Mouse (Mus musculus): Measurements from ENCODE around the gene Rgs12. TPM values are rescaled to one million over a fixed set of nuclear protein-coding genes. Genes with fewer than 3 reads are reported as not detected.

Rgs12 gene
- polyA plus RNA-seq, 1 experiment = 161 TPM

DNA sequence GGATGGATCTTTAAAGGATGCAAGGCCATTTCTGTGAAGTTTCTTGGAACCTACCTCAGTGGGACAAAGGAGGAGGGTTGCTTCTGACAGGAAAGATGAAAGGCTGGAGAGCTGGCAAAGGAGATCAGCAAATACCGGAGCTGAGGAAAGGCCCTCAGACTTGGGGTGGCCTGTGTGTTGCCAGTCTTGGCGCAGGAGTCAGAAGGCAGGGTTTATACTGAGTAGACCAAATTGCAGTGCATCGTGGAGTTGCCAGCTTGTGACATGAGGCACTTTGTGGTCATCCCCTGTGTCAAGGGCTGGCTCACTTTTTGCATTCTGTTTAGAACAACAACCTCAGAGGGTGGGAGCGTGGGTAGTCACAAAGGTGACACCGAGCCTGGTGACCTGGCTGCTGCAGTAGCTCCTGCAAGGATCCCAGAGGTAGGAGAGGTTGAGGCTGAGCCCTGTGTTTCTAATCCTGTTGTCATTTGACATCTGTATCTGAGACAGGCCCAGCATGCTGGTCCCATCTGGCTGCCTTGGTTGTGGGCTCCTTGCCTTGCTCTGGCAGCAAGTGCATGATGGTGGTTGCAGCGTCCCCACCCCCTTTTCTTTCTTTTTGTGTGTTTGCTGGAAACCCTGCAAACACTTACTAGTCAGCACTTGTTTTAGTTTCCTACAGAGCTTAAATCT lies 1.4 kb downstream of the Rgs12 start:
- peak overlapping the region; percentile 19 for H3K4me3 ChIP-seq (replicated peaks; ENCODE audit: extremely low read depth, low read depth, low read length)
- WGBS = 41% methylated on average over 6 of the region's 6 CpGs
- no peak for DNase-seq
- TF ChIP-seq POLR2A (IDR thresholded peaks at IDR 0.05; ENCODE audit: borderline replicate concordance, extremely low read depth, low read depth, low read length) (0 out of 2 replicates have a peak, but pooled peaks have one; percentile 10), CTCF (IDR thresholded peaks at IDR 0.05; ENCODE audit: insufficient read depth, low read length) (no peak)
- H3K4me1 ChIP-seq (ENCODE audit: control insufficient read depth, insufficient read depth, low read length) = peaks cover 6% of the 10 kb centered on the region

DNA sequence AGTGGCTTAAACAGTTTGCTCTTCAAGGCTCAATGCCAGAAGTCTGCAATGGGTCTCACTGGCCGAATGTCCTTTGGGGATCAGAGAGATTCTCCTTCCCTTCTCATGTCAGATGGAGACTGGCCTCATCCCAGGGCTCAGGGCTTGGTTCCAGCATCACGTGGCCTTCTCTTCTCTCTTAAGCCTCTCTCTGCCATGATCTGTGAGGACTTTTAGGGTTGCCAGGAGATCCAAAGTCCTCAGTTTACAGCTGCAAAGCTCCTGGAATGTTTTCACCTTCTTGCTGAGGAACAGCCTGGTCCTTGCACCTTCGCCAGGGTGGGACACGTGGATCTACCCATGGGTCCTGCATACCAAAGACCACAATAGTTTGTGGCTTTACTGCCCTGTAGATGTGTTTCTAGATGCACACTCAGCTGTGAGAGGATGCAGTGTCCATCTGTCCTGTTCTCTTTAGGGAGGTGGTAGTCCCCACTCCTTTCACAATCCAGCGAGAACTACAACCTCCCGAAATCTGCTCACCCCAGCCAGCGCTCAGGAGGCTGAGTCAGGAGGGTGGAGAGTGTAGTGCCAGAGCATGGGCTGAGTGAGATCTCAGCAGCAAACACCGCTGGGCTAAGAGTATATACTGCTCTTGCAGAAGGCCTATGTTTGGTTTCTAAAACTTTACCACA lies 2.1 kb downstream of the Rgs12 start:
- TF ChIP-seq POLR2A (IDR thresholded peaks at IDR 0.05; ENCODE audit: borderline replicate concordance, extremely low read depth, low read depth, low read length) (no peak), CTCF (IDR thresholded peaks at IDR 0.05; ENCODE audit: insufficient read depth, low read length) (no peak)
- DNase-seq = no peak
- Histone ChIP-seq H3K4me1 (ENCODE audit: control insufficient read depth, insufficient read depth, low read length) (peaks cover 6% of the 10 kb centered on the region), H3K4me3 (replicated peaks; ENCODE audit: extremely low read depth, low read depth, low read length) (no peak overlapping the region)
- WGBS = 77% methylated on average over 8 of the region's 8 CpGs

DNA sequence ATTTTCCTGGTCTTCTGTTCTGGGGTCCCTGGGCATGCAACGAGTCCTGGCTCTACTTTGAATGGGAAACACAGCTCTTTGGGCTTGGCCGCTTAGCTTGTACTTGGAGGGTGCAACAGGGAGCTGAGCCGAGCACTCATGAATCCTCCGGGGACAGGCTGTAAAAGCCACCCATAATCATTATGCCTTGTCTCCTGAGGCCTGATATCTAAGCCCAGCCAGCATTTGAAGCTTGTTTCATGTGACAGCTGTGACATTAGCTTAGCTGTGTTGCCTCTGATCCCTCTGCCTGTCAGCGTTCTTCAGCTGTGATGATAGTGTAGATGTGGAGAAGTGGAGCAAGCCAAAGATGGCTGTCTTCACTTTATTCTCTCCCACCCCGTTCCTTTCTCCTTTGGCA lies 5.3 kb downstream of the Rgs12 start:
- Histone ChIP-seq H3K4me3 (replicated peaks; ENCODE audit: extremely low read depth, low read depth, low read length) (no peak overlapping the region), H3K4me1 (ENCODE audit: control insufficient read depth, insufficient read depth, low read length) (peaks cover 13% of the 10 kb centered on the region)
- WGBS = 69% methylated on average over 6 of the region's 6 CpGs
- no peak for DNase-seq
- TF ChIP-seq CTCF (IDR thresholded peaks at IDR 0.05; ENCODE audit: insufficient read depth, low read length) (no peak), POLR2A (IDR thresholded peaks at IDR 0.05; ENCODE audit: borderline replicate concordance, extremely low read depth, low read depth, low read length) (no peak)

GRCm38 (mm10) chr5:34955630-34956029 lies 6.4 kb downstream of the Rgs12 start:
- 33% methylated on average over 5 of the region's 5 CpGs for WGBS
- Histone ChIP-seq H3K4me3 (replicated peaks; ENCODE audit: extremely low read depth, low read depth, low read length) (no peak overlapping the region), H3K4me1 (ENCODE audit: control insufficient read depth, insufficient read depth, low read length) (peaks cover 13% of the 10 kb centered on the region)
- no peak for DNase-seq
- TF ChIP-seq CTCF (IDR thresholded peaks at IDR 0.05; ENCODE audit: insufficient read depth, low read length) (no peak), POLR2A (IDR thresholded peaks at IDR 0.05; ENCODE audit: borderline replicate concordance, extremely low read depth, low read depth, low read length) (no peak)

- WGBS = 62% methylated on average over 7 of the region's 7 CpGs
- H3K4me1 ChIP-seq (ENCODE audit: control insufficient read depth, insufficient read depth, low read length) = peaks cover 14% of the 10 kb centered on the region
- no peak overlapping the region for H3K4me3 ChIP-seq (replicated peaks; ENCODE audit: extremely low read depth, low read depth, low read length)
- no peak for DNase-seq
- TF ChIP-seq CTCF (IDR thresholded peaks at IDR 0.05; ENCODE audit: insufficient read depth, low read length) (no peak), POLR2A (IDR thresholded peaks at IDR 0.05; ENCODE audit: borderline replicate concordance, extremely low read depth, low read depth, low read length) (no peak)
Measured at GRCm38 (mm10) chr5:34956151-34956550, 6.9 kb downstream of the Rgs12 start.

GRCm38 (mm10) chr5:34957015-34957414 lies 7.8 kb downstream of the Rgs12 start:
- Histone ChIP-seq H3K4me1 (ENCODE audit: control insufficient read depth, insufficient read depth, low read length) (peaks cover 10% of the 10 kb centered on the region), H3K4me3 (replicated peaks; ENCODE audit: extremely low read depth, low read depth, low read length) (no peak overlapping the region)
- no peak for DNase-seq
- 32% methylated on average over 2 of the region's 2 CpGs for WGBS
- TF ChIP-seq CTCF (IDR thresholded peaks at IDR 0.05; ENCODE audit: insufficient read depth, low read length) (no peak), POLR2A (IDR thresholded peaks at IDR 0.05; ENCODE audit: borderline replicate concordance, extremely low read depth, low read depth, low read length) (0 out of 2 replicates have a peak, but pooled peaks have one; percentile 12)

DNA sequence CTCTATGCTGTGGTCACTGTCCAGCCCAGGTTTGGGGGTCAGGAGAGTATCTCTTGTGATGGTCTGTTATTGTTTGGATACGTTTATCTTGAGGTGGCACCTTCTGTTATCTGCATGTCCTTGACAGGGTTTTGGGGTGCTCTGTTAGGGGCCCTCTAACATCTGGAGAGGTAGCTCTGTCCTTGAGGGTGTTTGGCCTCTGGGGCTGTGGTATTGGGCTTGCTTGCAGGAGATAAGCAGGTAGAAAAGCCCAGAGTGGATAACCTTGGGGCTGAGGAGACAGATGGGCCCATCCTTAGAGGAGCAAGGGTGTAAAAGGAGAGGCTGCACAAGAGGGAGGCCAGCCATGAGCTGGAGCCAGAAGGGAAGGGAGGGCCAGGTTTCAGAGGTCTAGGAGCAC lies 10.8 kb downstream of the Rgs12 start:
- H3K4me1 ChIP-seq (ENCODE audit: control insufficient read depth, insufficient read depth, low read length) = peaks cover 9% of the 10 kb centered on the region
- TF ChIP-seq CTCF (IDR thresholded peaks at IDR 0.05; ENCODE audit: insufficient read depth, low read length) = no peak
- TF ChIP-seq POLR2A (IDR thresholded peaks at IDR 0.05; ENCODE audit: borderline replicate concordance, extremely low read depth, low read depth, low read length) = no peak
- WGBS = 64% methylated on average over 1 of the region's 1 CpGs

GRCm38 (mm10) chr5:34965531-34965930 lies 16.3 kb downstream of the Rgs12 start:
- TF ChIP-seq POLR2A (IDR thresholded peaks at IDR 0.05; ENCODE audit: borderline replicate concordance, extremely low read depth, low read depth, low read length) (no peak), CTCF (IDR thresholded peaks at IDR 0.05; ENCODE audit: insufficient read depth, low read length) (no peak)
- no peak for DNase-seq
- H3K4me1 ChIP-seq (ENCODE audit: control insufficient read depth, insufficient read depth, low read length) = peaks cover 8% of the 10 kb centered on the region; the same call in 1 of the 2 replicates
- WGBS = 92% methylated on average over 12 of the region's 12 CpGs
- H3K4me3 ChIP-seq (replicated peaks; ENCODE audit: extremely low read depth, low read depth, low read length) = no peak overlapping the region

More for the DNA sequence above, 10.8 kb downstream of the Rgs12 start:
- no peak for DNase-seq
- no peak overlapping the region for H3K4me3 ChIP-seq (replicated peaks; ENCODE audit: extremely low read depth, low read depth, low read length)

DNA sequence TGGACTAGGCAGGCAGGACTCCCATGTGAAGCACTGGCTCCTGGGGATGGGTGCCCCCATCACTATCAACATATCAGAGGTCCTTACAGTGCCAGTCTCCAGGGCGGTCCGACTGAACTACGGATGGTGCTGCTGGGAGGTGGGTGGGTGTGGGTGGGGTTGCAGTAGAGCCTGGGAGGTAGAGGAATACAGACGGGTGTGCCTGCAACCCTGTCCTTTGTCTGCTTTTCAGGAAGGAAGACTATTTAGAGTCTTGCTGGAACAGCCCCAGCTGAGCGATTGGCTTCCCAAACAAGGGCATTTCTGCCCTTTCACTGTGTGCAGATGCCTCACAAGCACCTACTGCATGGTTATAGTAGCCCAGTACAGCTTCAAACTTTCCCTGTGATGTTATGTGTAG lies 19.1 kb downstream of the Rgs12 start:
- TF ChIP-seq CTCF (IDR thresholded peaks at IDR 0.05; ENCODE audit: insufficient read depth, low read length) = no peak
- no peak for TF ChIP-seq POLR2A (IDR thresholded peaks at IDR 0.05; ENCODE audit: borderline replicate concordance, extremely low read depth, low read depth, low read length)
- no peak for DNase-seq
- Histone ChIP-seq H3K4me1 (ENCODE audit: control insufficient read depth, insufficient read depth, low read length) (peaks cover 11% of the 10 kb centered on the region; the same call in 1 of the 2 replicates), H3K4me3 (replicated peaks; ENCODE audit: extremely low read depth, low read depth, low read length) (no peak overlapping the region)
- WGBS = 43% methylated on average over 5 of the region's 5 CpGs

DNA sequence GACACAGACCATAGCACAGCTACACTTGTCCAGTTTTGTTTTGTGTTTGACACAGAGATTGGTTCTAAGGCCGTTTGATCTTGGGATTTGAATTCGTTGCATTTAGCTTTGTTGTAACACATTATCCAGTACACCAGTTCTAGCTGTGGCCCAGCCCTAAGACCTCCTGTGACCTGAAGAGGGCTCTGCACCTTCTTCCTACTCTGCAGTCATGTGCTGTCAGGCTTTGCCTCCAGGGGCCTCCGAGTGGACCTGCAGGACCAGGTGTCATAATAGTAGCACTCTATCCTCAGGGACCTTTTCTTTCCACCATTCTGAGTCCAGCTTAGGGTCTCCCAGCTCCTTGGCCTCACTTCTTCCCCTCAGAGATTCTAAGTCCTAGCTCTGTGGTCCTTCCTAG lies 23.2 kb downstream of the Rgs12 start:
- DNase-seq = no peak
- Histone ChIP-seq H3K4me3 (replicated peaks; ENCODE audit: extremely low read depth, low read depth, low read length) (no peak overlapping the region), H3K4me1 (ENCODE audit: control insufficient read depth, insufficient read depth, low read length) (peaks cover 14% of the 10 kb centered on the region)
- 77% methylated on average over 3 of the region's 3 CpGs for WGBS
- TF ChIP-seq CTCF (IDR thresholded peaks at IDR 0.05; ENCODE audit: insufficient read depth, low read length) = no peak
- TF ChIP-seq POLR2A (IDR thresholded peaks at IDR 0.05; ENCODE audit: borderline replicate concordance, extremely low read depth, low read depth, low read length) = no peak
